Mouse (Mus musculus) stomach, embryonic 16.5 days (tissue): ENCODE measurements around the gene Kcnip1. TPM values are rescaled to one million over a fixed set of nuclear protein-coding genes. Genes with fewer than 3 reads are reported as not detected.

ENCODE experiments used
- ATAC-seq: fragments of 200-750 bp; cut with Nextera tagmentation; 2 replicates; pipeline ENCODE4 v1.8.0; 2017; ENCODE audit warnings: moderate number of reproducible peaks, moderate TSS enrichment; ENCODE audit not compliant: insufficient read depth, low FRiP score
- H3K27ac ChIP-seq: fragments of 300-500 bp; sonication (generic); 2 replicates; pipeline ENCODE4 v1.5.1; 2014; ENCODE audit warnings: low read length
- H3K27me3 ChIP-seq: fragments of 300-500 bp; sonication (generic); 2 replicates; pipeline ENCODE4 v1.6.1; 2014; ENCODE audit warnings: low read length, control low read depth, mixed read lengths; ENCODE audit not compliant: control insufficient read depth, insufficient read depth
- H3K36me3 ChIP-seq: fragments of 300-500 bp; sonication (generic); 2 replicates; pipeline ENCODE4 v1.6.1; 2014; ENCODE audit warnings: low read length; ENCODE audit not compliant: control insufficient read depth, insufficient read depth
- H3K4me1 ChIP-seq: fragments of 300-500 bp; sonication (generic); 2 replicates; pipeline ENCODE4 v1.6.1; 2014; ENCODE audit warnings: low read length, control low read depth, mixed read lengths; ENCODE audit not compliant: control insufficient read depth, insufficient read depth
- H3K4me2 ChIP-seq: fragments of 300-500 bp; sonication (generic); 2 replicates; pipeline ENCODE4 v1.6.1; 2014; ENCODE audit warnings: low read depth, low read length, mixed read lengths
- H3K4me3 ChIP-seq: fragments of 300-500 bp; sonication (generic); replicated peaks from 2 replicates; pipeline ENCODE4 v1.5.1; 2014; ENCODE audit warnings: mild to moderate bottlenecking, low read length
- H3K9ac ChIP-seq: fragments of 300-500 bp; sonication (generic); 2 replicates; pipeline ENCODE4 v1.6.1; 2014; ENCODE audit warnings: low read length
- H3K9me3 ChIP-seq: fragments of 300-500 bp; sonication (generic); replicated peaks from 2 replicates; pipeline ENCODE4 v1.6.1; 2016; ENCODE audit warnings: low read length, control low read depth; ENCODE audit not compliant: control insufficient read depth
- WGBS: fragments of 180-500 bp; shearing (Covaris S2); extraction: QIAGEN DNeasy Blood & Tissue Kit; methylation state at CpG from one replicate; pipeline ENCODE4 v1.1.7; 2014; 5-methylcytosine and 5-hydroxymethylcytosine counted together
- polyA plus RNA-seq: library from polyadenylated mRNA; unstranded; fragments of >200 nt; fragmentation: Nextera tagmentation; extraction: Ambion mirVana; gene quantifications from 2 replicates; pipeline ENCODE4 v1.2.1, GENCODE M21; 2015

The Kcnip1 gene
- polyA plus RNA-seq, 1 experiment from 2014 or later, result 10.7 TPM

GRCm38 (mm10) chr11:34012007-34012652, 19.2 kb upstream of the Kcnip1 start:
- Histone ChIP-seq H3K4me3 (no peak overlapping the region), H3K9ac (no peak overlapping the region), H3K4me1 (no peaks in the 10 kb centered on the region), H3K36me3 (no peaks in the 10 kb centered on the region), H3K27me3 (no peaks in the 10 kb centered on the region), H3K4me2 (no peak overlapping the region), H3K9me3 (no peaks in the 10 kb centered on the region), H3K27ac (no peak overlapping the region)
- WGBS, result 73% methylated on average over 6 of the region's 6 CpGs
- ATAC-seq, result no peak

DNA sequence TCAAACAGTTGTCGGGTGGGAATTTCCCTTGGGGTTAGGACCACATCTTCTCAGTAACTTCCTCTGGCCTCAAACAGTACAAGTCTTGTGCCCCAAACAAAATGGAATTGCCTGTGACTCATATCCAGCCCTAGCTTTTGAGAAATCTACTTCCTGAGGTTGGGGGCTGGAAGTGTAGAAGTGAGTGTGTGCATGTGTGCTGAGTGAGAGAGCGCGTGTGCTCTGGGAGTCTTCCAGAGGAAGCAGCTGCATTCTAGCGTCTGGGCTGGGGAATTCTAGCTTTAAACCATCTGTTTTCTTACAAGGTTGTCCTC, 17.9 kb upstream of the Kcnip1 start:
- H3K36me3 ChIP-seq, result no peaks in the 10 kb centered on the region
- H3K4me3 ChIP-seq, result no peak overlapping the region
- H3K4me1 ChIP-seq, result no peaks in the 10 kb centered on the region
- H3K9me3 ChIP-seq, result no peaks in the 10 kb centered on the region
- 38% methylated on average over 4 of the region's 4 CpGs for WGBS
- H3K4me2 ChIP-seq, result no peak overlapping the region
- no peak overlapping the region for H3K9ac ChIP-seq
- H3K27me3 ChIP-seq, result no peaks in the 10 kb centered on the region
- H3K27ac ChIP-seq, result peak overlapping the region; percentile 54
- ATAC-seq, result peak; percentile 77

DNA sequence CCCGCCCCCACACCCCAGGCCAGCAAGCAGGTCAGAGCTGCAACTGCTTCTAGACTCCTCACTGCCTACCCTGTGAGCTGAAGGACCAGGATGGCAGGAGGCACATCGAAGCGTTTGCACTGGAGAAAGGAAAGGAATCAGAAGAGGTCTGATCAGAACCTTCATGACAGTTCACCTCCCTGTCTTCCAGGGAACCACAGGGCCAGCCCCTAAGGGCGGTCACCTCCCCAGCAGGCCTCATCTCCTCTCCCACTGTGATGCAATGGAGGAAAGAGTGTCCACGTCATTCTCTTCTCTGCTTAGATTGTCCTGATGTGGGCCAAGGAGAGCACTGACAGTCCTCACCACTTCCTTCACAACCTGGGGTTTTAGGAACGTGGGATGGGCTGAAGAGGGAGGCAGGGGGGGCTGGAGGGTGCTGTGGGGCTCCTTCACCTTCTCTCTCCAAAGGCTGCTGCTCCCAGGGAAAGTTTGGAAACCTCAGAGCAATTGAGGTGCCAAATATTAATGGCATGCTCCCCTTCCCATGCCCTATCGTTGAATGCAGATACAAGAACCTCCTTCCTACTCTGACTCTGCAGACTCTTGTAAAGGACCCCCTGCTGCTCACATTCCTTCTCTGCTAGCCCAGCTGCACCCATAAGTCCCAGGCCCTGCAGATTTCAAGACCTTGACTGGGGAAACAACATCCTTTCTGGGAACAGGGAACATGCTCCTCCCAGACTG, 17.3 kb upstream of the Kcnip1 start:
- H3K27ac ChIP-seq, result peak overlapping the region; percentile 54
- no peaks in the 10 kb centered on the region for H3K36me3 ChIP-seq
- 68% methylated on average over 7 of the region's 7 CpGs for WGBS
- no peak; the same call in 1 of the 2 replicates for ATAC-seq
- no peaks in the 10 kb centered on the region for H3K9me3 ChIP-seq
- no peak overlapping the region for H3K9ac ChIP-seq
- no peak overlapping the region for H3K4me3 ChIP-seq
- no peak overlapping the region for H3K4me2 ChIP-seq
- no peaks in the 10 kb centered on the region for H3K27me3 ChIP-seq
- no peaks in the 10 kb centered on the region for H3K4me1 ChIP-seq

DNA sequence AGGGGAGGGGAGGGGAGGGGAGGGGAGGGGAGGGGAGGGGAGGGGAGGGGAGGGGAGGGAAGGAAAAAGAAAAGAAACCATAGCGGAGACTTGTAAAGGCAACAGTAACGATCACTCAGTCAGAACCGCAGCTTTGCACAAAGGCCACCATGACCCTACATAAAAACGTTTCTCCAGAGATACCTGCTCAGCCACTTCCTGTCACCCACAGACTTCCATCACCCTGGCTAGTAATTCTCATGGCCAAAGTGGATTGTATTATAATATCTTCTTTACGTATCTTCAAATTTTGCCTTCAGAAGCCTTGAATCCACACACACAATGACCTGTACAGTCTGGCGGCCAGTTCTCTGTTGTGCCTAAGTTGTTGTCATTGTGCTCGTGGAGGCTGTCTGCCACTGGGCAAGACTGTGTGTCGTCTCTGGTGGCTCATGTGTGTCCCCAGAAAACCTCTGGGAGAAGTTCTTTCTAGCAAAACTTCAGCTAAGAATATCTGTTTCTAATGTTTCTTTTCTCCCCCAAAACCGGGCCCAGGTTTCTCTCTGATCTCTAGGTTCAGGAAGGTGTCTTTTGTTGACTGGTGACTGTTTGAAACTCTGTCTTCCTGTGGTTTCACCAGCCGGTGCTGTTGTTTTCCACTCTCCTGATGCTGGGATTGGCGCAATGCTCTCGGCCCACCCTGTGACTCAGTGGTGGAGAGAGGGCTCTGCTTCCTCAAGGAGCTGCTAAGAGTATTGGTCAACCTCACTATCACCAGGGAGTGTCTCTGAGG, 16.6 kb upstream of the Kcnip1 start:
- no peaks in the 10 kb centered on the region for H3K9me3 ChIP-seq
- no peaks in the 10 kb centered on the region for H3K27me3 ChIP-seq
- ATAC-seq, result no peak
- H3K4me3 ChIP-seq, result no peak overlapping the region
- H3K27ac ChIP-seq, result peak overlapping the region; percentile 54; the same call in 1 of the 2 replicates
- 87% methylated on average over 12 of the region's 12 CpGs for WGBS
- no peaks in the 10 kb centered on the region for H3K36me3 ChIP-seq
- no peaks in the 10 kb centered on the region for H3K4me1 ChIP-seq
- no peak overlapping the region for H3K9ac ChIP-seq
- no peak overlapping the region for H3K4me2 ChIP-seq

GRCm38 (mm10) chr11:34008702-34009101, 15.8 kb upstream of the Kcnip1 start:
- Histone ChIP-seq H3K9me3 (no peaks in the 10 kb centered on the region), H3K36me3 (no peaks in the 10 kb centered on the region), H3K27ac (no peak overlapping the region), H3K4me3 (no peak overlapping the region), H3K4me2 (no peak overlapping the region), H3K27me3 (no peaks in the 10 kb centered on the region), H3K4me1 (no peaks in the 10 kb centered on the region), H3K9ac (no peak overlapping the region)
- no peak for ATAC-seq
- WGBS, result 31% methylated on average over 9 of the region's 9 CpGs

DNA sequence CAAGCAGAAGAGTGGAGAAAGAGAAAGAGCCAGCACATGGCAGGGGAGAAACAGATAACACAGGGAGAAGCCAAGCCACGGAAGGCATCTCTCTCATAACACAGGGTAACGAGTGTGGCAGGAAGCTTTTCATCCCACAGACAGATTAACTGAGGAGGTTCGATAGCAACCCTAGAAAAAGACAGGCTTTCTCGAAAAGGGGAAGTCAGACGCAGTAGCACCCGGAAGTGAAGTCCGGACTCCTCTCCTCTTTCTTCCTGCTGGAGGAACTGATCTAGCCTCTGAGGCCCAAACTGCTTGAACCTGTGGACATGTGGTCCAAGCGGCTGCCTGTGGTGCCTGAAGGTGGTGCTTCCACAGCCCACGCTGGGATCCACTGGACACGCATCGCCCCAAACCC, 15.3 kb upstream of the Kcnip1 start:
- Histone ChIP-seq H3K9ac (no peak overlapping the region), H3K4me3 (no peak overlapping the region), H3K27me3 (no peaks in the 10 kb centered on the region), H3K36me3 (no peaks in the 10 kb centered on the region), H3K4me1 (no peaks in the 10 kb centered on the region), H3K9me3 (no peaks in the 10 kb centered on the region), H3K4me2 (no peak overlapping the region), H3K27ac (no peak overlapping the region)
- ATAC-seq, result no peak
- WGBS, result 80% methylated on average over 11 of the region's 11 CpGs

- Histone ChIP-seq H3K27ac (no peak overlapping the region), H3K27me3 (no peaks in the 10 kb centered on the region), H3K9me3 (no peaks in the 10 kb centered on the region), H3K4me3 (no peak overlapping the region), H3K9ac (no peak overlapping the region), H3K4me1 (no peaks in the 10 kb centered on the region), H3K4me2 (no peak overlapping the region), H3K36me3 (no peaks in the 10 kb centered on the region)
- WGBS, result 80% methylated on average over 2 of the region's 2 CpGs
- ATAC-seq, result no peak
Measured at GRCm38 (mm10) chr11:34007616-34008015, 14.7 kb upstream of the Kcnip1 start.

- Histone ChIP-seq H3K4me2 (no peak overlapping the region), H3K9ac (no peak overlapping the region), H3K36me3 (no peaks in the 10 kb centered on the region), H3K27me3 (no peaks in the 10 kb centered on the region), H3K27ac (no peak overlapping the region), H3K9me3 (no peaks in the 10 kb centered on the region), H3K4me1 (no peaks in the 10 kb centered on the region), H3K4me3 (no peak overlapping the region)
- ATAC-seq, result no peak
- WGBS, result 74% methylated on average over 5 of the region's 5 CpGs
Measured at GRCm38 (mm10) chr11:34002593-34002965, 9.6 kb upstream of the Kcnip1 start.

GRCm38 (mm10) chr11:34001938-34002592, 9.1 kb upstream of the Kcnip1 start:
- Histone ChIP-seq H3K4me2 (no peak overlapping the region), H3K4me3 (no peak overlapping the region), H3K4me1 (no peaks in the 10 kb centered on the region), H3K27ac (no peak overlapping the region), H3K9ac (no peak overlapping the region), H3K36me3 (no peaks in the 10 kb centered on the region), H3K9me3 (no peaks in the 10 kb centered on the region), H3K27me3 (no peaks in the 10 kb centered on the region)
- 4% methylated on average over 5 of the region's 5 CpGs for WGBS
- ATAC-seq, result no peak
